Mouse (Mus musculus) retina, postnatal 1 day (tissue): ENCODE results near the gene Acox1.

Experiments used
- DNase-seq: peaks from one replicate; pipeline ENCODE4 v3.0.0-alpha.2; 2012

Gene Acox1

DNA sequence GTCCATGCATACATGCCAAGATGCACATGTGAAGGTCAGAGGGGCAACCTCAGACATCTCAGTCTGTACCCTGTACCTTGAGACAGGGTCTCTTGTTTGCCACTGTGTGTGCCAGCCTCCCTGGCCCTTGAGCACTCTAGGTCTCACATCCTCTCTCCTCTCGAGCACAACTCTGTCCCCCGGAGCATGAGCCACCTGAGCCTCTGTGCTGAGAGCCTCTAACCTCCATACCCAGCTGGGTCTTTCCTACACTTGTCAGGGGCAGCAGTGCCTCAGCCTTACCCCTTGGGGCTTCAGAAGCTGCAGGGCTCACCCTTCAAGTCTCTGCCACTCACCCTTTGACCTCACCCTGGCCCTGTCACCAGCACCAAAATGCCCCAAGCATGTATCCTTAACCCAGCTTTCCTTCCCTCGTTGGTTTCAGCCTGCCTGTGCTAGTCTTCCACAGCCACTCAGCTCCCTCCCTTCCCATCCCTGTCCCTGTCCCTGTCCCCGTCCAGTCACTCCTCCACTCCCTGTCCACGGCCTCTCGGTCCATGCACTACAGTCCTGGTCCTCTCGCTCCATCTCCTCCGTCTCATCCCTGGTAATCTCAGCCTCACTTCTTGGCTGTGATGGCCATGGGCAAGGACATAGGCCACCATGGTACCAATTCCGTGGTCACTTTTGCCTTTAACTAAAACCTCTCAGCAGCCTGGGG is 69.6 kb downstream of the Acox1 start:
- no peak for DNase-seq

DNA sequence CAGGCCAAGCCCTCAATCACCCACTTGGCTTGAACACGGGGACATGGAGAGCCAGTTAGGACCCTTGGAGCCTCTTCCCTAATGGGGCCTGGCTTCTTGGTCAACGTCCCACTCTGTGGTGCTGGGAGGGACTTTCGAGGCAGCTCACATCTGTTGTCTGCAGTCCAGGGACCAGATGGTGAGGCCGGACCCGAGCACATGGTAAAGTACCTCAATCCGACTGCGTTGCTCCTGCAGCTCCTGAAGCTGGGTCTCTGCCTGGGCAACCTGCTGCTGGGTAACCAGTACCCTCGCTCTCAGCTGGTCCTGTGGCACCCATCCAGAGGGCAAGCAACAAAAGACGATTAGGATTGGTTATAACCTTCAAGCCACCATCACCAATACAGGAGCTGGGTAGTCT is 70.9 kb downstream of the Acox1 start:
- peak; percentile 53 for DNase-seq

DNA sequence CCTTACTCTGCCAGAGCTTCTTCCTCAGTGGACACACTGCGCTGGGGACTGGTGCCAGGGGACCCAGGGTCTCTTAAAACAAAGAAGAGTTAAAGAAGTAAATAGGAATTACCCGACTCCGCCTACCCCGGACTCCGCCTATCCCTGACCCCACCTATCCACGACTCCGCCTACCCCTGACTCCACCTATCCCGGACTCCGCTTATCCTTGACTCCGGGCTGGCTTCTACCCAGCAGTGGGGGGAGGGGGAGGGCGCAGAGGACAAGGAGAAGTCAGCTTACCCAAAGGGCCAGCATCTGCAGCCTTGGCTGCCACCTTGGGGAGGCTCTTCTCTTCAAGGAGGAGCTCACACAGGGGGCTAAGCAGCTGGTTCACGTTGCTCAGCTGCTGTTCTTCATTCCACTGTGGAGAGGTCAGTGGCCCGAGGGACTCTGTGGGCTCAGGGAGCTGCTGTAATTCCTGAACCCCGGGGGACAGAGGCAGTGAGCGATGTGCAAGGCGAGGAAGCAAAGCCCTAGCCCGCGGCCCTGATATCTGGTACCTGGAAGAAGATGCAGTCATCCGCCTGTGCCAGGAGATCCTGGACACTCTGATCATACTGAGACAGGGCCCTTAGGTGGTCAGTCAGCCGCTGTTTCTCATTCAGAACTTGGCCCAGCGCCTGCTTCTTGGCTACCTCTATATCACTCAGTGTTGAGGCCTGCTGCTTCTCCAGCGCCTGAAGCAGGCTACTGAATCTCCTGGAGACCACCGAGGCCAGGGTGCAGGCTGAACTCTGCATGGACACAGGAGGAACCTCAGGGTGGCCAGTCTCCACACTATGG is 71.5 kb downstream of the Acox1 start, which contains the start of gene Trim47:
Trim47 (minus strand) TSS at position 55 of the 825 bp plus-strand sequence.
- DNase-seq: peak; percentile 78

DNA sequence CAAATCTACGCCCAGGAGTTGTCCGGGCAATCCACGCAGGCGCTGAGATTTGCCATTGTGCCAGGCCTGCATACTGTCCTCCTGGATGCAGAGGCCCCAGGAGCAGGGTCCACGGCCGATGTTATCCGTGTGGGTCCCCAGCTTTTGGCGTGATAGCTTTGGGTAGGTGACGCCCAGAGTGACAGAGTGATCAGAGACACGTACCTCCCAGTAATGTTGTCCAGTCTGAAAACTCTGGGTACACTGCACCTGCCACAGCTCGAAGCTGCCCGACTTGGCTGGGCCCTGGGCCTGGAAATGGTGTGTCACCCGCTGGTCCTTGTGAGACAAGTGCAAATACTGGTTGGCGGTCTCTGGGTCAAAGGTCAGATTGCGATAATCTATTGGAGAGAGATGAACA is 72.6 kb downstream of the Acox1 start:
- DNase-seq: no peak
